Mouse (Mus musculus) heart, postnatal 0 days (tissue): ENCODE measurements around the gene Gm20481.
A peak's percentile ranks its signal among the peaks of the same experiment; 100 is the strongest.

ENCODE experiments used
- CTCF ChIP-seq: IDR thresholded peaks from 2 replicates; pipeline ENCODE4 v1.5.1; 2016; ENCODE audit warnings: antibody characterized with exemption, control low read depth, low read depth
- EP300 ChIP-seq: IDR thresholded peaks from 2 replicates; pipeline ENCODE4 v1.6.1; 2016; ENCODE audit warnings: antibody characterized with exemption, low read depth

DNA sequence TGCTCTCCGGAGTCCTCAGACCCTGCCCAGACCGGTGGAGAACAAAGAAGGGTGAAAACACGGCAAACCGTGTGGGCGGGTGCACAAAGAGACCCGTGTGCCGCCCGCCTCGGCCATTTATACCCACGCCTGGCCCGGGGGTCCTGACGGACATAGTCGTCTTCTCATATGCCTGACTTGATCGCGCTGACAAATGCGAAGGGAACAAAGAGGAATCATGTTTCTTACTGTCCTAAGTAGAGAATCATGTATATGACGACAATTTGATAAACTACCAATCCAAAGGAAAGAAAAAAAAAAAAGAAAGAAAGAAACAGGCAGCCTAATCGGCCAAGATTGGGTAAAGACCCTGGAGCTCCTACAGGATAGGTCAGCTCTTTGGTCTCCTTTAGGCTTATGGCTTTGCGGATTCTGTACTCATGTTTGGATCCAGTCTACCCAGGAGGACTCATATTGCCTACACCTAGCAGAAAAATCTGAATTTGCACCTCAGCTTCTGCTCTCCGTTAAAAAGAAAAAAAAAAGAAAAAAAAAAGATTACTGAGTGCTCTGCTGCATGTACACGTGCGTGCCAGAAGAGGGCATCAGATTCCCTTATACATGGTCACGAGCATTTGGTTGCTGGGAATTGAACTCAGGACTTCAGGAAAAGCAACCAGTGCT is 17.2 kb upstream of the Gm20481 start:
- TF ChIP-seq CTCF (peak; percentile 59), EP300 (peak; percentile 92)
